Mouse (Mus musculus) frontal cortex, postnatal 10 days (tissue): ENCODE measurements around the gene Olfr551.
"Not testable (repeated sequence)": the region's sequence is repeated elsewhere in the genome, so short reads cannot be mapped to it uniquely, and the experiment has no call there.

Experiments used
- DNase-seq, 2 experiments: peaks; one replicate each; pipeline ENCODE4 v3.0.0; 2022; ENCODE audit warnings: low spot score in 2 of 2, mixed read lengths in 1 of 2

The Olfr551 gene

DNA sequence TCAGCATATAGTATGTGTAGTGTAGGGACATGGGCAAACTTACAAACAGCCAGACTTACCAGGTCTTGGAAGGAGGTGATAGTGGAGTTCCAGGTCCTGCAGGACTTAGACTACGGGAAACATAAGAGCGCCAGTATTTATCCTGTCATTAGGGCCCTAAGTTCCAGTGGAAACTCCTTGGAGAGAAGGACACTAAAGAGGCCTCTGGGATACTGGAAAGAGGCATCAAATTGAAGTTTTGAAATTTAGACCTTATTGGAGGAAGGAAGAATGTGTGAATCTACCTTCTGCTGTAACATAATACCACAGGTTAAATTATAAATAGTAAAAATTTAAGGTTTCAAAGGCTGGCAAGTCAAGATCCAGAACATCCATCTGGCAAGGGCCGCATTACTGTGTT, at the start of gene Olfr551:
Olfr551 (minus strand) TSS at position 101 of the 400 bp plus-strand sequence.
- no peak for DNase-seq

DNA sequence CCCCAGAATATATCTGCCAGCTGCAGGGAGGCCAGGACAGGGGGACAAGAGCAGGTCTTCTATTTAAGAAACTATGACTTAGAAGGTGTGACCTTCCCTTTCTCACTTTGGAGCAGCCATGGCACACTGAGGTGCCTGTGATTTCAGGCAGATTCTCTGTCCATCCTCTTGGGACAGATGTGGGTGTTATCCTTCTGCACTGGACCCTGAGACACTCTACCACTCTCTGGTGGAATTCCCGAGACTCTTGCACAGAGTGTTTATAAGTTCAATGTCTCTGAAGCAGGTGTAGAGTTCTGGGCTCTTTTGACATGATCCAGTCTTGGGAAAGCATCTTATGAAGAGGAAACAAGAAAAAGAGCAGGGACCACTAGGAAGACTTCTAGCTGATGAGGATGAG, 46.4 kb upstream of the Olfr551 start, which contains the start of gene Olfr554:
Olfr554 (plus strand) TSS at position 301 of the 400 bp plus-strand sequence.
- no peak for DNase-seq

DNA sequence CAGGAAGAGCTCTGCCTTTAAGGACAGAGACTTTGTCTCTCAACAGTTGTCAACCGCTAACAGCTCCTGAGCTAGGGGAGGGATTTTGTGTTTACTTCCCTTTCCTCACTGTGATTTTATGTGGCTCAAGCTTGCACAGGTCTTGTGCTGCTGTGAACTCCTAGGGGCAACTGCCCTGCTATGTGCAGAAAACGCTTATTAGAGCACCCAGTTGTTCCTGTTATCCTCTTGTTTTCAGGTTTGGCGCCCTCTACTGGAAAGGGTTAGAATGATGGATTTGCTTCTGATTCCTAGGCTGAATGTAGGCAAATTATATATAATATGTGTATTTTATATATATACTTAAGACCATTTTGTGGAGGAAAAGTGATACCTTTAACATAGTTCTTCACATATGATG, 45.0 kb upstream of the Olfr551 start:
- no peak for DNase-seq

DNA sequence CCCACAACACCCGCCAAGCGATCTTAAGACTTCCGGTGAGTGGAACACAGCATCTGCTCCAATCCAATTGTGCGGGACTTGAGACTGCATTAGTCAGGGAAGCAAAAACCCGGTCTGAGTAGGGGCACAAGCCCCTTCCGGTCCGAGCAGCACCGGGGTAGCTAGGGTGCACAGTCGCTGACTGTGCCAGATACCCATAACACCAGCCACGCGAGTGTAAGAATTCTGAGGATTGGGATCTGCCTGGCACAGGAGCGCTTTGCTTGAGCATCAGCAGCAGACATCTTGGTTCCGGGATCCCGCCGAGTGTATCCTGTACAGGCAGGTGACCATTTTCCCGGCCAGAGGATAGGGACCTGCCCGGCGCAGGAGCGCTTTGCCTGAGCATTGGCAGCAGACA, 28.7 kb upstream of the Olfr551 start:
- not testable (repeated sequence) for DNase-seq

DNA sequence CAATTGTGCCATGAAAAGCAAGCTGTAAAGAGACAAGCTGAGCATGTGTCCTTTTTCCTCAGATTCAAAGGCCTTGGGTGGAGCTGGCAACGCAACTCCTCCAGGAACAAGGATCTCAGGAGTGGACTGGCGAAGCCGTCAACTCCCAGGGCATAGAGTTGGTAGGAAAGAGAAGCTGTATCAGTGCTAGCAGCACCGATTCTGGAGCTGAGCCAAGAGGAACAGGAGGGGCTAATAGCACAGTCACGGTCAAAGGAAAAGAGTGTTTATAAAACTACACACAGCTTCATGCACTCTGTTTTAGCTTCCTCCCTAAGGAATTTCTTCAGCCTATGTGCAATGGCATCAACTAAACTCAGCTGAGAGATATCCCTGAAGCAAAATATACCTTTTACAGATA, 27.9 kb upstream of the Olfr551 start:
- no peak for DNase-seq

DNA sequence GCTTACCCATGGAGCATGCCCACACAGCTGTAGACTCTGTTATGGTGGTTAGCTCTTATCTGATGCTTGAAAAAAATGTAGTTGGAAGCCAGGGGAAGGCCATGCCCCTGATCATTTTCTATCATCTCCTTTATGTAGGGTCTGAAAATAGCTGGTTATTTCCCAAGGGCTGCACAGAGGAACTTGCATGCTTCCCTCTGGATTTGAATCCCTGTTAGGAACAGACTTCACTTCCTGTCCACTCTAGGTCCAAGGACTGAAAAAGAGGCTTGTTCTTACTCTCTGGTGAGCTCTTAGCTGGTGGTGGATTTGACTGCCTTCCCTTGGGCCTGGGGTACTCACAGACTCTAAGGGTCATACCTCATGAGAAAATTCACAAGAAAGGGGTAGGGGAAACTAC, 26.4 kb upstream of the Olfr551 start, which contains the start of gene Olfr553:
Olfr553 (minus strand) TSS at position 101 of the 400 bp plus-strand sequence.
- no peak for DNase-seq

DNA sequence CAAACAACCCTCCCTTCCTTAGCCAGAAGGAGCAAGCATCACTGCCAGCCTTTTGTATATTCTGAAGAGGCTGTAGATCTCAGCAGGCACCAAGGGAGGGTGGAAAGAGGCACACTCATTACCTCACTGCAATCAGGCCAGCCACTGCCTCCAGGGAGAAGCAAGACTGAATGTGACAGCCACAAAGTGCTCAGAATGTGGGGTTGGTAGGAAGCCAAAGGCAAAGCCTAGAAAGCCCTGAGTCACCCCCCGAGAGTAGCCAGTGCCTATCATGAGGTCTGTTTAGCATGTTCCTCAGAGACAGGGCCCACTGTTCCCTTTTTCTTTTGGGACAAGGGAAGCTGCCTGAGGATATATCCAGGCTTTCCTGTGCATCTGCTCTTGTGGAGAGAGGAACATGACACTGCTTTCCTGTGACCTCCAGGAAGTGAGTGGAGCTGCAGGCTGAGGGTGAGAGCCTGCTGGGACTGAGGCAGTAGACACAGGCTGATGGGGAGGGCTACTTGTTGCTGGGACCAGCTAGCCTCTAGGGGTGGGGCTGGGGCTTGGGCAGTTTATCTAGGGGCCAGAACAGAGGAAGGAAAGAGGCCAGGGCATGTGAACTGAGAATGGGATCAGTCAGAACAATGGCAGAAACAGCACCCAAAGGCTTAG, 5.8 kb upstream of the Olfr551 start, which contains the start of gene Olfr552:
Olfr552 (plus strand) TSS at position 393 of the 654 bp plus-strand sequence.
- no peak for DNase-seq

DNA sequence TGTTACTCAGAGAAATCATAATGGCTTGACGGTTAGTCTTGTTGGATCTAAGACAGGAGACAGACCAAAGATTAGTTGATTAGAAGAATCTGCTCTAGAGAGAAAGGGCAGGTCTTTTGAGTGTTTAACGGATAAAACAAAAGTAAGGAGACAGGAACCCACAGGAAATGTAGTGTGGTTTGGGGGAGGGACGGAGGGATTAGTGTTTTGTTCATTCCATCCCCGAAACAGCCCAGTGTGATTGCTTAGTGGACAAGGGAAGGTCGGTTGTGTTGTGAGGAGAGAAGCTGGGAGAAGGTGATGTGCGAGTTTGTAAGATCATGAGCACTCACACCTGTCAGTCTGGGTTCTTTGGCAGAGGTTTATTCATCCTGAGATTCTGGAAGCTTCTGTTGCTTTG, 15.7 kb downstream of the Olfr551 start:
- DNase-seq = no peak

DNA sequence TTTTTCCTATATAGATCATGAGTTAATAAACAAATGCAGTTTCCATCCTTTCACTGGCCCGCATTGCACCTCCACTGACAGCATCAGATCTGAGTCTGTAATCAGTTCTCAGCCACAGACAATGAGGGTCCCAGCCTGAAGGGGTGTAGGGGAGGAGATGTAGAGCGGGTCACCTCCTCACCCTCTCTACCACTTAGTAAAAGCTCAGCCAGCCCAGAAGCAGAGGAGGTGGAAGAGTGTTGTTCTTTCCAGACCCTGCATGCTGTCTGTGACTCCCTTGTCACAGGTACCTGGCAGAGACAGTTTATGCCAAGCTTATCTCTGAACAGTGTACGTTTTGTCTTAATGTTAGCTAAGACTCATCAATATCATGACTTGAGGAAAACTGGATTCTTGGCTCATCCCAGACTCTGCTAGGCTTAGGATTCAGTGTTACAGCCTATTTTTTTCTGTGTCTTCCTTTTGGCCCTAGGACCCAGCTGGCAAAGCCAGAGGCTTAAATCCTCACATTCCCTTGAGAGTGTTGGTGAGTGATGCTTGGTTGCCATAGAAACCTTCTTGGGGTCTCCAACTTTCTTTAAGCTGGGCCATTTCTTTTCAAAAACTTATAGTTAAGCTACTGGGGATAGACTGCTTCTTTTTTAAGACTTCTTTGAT, 18.4 kb downstream of the Olfr551 start:
- no peak for DNase-seq

DNA sequence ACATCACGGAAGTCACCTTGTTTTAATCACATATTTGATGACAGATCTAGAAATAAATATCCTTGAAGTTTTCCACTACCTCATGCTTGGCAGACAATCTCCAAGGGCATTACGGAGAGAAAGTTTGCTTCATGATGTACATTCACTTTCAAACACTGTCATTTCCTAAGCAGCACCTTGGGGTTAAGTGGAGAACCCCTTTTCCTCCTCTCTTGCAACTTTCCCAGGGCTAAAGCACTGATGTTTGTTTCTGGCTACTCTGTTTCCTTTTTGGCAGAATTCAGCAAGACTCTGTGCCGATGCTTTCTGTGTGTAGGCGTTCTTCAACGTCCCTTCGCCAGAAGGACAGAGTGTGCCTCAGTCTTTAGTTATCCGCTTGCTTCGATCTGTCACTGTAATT, 20.5 kb downstream of the Olfr551 start, which contains the start of gene Olfr550:
Olfr550 (plus strand) TSS at position 301 of the 400 bp plus-strand sequence.
- no peak for DNase-seq

DNA sequence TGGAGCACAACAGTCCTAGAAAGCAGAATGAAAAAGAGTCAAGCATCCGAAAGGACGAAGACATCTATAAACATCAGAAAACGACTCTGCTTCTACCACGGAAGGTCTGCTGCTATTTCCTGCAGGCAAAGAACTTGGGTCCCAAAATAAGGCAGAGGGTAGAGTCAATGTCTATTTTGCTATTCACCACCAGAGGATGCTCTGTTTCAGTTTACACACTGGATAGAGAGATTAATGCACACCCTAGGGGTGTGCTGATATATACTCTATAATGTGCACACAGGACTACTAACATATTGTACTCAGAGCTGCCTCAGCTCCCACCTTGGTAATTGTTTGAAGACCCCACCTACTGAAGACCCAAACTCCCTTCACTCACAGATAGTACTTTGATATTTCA, 25.5 kb downstream of the Olfr551 start:
- no peak for DNase-seq

DNA sequence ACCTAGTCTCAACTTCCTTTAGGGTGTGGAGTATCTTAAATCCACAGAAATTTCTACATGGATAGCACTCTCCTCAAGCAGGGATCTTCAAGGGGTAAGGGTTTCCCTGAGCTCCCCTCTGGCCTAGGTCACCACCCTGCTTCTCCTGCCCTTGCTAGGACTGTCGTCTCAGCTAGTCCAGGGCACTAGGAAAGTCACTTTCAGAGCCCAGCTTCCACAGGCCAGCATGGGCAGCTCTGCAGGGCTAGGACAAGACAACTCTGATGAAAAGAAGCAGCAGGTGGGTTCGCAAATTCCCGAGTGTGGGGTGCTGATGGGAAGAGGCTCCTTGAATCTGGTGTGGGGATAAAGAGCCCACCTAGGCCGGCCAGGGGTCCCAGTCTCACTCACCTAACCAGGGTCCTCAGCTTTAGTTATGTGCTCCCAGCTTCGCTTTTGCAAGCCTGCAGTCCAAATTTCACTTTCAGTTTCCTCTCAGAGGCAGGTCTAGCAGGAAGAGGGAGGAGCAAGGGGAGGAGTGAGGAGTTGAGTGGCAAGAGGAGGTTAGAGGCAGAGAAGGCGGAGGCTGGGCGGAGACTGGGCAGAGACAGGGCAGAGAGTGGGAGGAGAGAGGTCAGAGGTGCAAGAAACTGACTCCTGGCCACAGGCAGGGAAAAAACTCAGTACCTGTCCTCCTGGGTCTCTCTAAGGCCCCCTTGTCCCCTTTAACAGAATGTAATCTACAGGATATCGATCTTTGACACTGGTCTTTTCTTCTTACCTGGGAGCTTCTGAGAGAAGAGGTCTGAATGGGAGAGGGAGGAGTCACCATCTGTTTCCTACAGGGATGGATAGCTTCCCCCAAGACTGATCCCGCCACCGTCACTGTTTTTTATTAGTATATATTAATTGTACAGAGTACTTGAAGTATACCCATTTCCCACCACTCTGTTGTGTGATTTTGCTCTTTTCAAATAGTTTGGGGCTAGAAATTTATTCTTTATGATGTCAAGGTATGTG, 26.4 kb downstream of the Olfr551 start, which contains the start of gene Trim21:
Trim21 (minus strand) TSS at position 488 of the 999 bp plus-strand sequence.
- DNase-seq = peak; percentile 22 to 44

DNA sequence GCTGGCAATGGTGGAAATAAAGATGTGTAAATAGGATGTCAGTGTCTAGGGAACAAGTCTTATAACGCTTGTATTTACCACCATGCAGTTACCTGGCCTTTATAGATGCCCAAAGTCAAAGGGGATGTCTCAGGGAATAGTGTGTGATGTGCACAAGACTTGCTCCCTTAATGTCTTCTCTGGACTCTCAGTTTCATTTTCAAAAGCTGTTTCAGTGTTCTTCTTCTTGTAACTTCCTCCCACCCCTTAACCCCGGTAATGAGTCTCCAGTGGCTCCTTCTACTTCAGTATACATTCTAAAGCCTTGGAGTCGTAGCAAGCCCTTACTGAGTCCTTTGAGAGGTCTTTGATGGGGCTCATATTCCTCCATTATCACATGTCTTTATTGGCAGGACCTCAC, 38.4 kb downstream of the Olfr551 start:
- DNase-seq = no peak

DNA sequence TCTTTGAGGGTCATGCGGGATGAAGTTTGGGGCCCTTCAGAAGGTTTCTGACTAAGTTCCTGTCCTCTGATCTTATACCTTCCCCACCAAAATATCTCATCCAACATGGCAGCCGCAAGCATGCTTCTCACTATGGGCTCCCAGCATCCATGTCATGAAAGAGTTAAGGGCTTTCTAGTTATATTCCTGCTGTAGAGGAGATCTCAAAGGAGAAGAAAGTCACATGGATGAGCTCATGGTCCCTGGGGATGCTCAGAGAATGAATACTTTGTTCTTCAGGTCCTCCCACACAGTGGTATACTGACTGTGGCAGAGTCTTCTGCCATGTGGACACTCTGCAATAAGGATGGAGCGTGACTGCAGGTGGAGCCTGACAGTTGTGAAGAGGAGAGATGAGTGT, 42.1 kb downstream of the Olfr551 start, which contains the start of gene Olfr549:
Olfr549 (plus strand) TSS at position 301 of the 400 bp plus-strand sequence.
- DNase-seq = no peak

DNA sequence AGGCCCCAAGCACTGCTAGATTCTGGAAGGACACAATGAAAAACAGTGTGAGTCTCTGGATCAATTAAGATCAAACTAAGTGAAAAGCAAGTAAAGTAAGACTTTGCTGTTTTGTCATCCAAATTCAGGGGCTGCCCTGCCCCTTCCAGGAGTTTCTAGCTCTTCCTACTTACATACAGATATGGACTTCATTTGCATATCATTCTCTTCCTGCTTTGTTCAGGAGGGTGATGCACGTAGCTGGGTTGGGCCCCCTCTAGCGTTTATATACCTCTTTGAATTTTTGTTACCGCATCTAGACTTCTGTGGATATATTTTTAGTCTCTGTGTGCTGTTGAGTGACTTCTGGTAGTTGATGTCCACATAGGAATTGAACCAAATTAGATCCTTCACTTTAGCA, 50.4 kb downstream of the Olfr551 start:
- no peak for DNase-seq

DNA sequence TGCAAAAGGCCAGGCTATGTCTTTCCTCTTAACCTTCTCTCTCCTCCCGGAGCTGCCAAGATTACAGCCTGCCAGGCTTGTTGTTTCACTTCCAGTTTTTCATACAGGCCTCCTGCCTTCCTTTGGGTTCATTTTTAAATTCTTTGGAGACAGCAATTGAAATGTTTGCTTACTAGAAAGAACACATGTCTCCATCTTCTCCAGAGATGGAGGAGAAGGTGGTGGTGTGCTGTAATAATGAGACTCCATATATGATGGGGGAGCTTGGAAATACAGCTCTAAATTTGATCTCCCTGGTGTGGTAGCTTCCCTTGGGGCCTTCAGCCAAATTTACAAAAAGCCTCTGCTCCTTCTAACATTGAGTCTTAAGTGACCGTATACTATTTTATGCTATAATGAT, 51.1 kb downstream of the Olfr551 start, which contains the start of gene Olfr548-ps1:
Olfr548-ps1 (plus strand) TSS at position 301 of the 400 bp plus-strand sequence.
- no peak for DNase-seq

DNA sequence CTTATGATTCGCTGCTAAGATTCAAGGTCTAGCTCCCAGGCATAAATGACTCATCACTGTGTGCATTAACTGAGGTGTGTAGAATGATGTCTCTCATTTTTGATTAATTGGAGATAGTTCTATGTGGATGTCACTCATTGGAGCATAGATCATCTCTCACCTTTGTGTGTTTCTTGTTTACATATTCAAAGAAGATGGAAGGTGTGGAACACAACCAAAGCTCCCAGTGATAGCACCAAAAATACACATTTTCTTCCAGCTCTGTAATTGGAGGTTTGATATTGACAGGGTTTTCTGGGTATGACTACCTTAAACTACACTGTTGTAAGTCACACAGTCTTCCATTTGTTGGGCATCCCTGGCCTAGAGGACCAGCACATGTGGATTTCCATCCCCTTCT, 57.2 kb downstream of the Olfr551 start, which contains the start of gene Olfr547:
Olfr547 (plus strand) TSS at position 301 of the 400 bp plus-strand sequence.
- DNase-seq = no peak
